Mouse (Mus musculus): Measurements from ENCODE around the gene Tigar. TPM values are rescaled to one million over a fixed set of nuclear protein-coding genes. Genes with fewer than 3 reads are reported as not detected.

Tigar gene
- polyA plus RNA-seq, 1 experiment from 2014 or later: 2.2 TPM

GRCm38 (mm10) chr6:127149944-127150662 lies 40.7 kb upstream of the Tigar start:
- Histone ChIP-seq H3K27me3 (no peaks in the 10 kb centered on the region), H3K4me2 (peak overlapping the region; percentile 93), H3K9ac (peak overlapping the region; percentile 85), H3K9me3 (no peaks in the 10 kb centered on the region), H3K4me3 (peak overlapping the region; percentile 80), H3K4me1 (peaks cover 72% of the 10 kb centered on the region), H3K27ac (peak overlapping the region; percentile 90), H3K36me3 (peaks cover 19% of the 10 kb centered on the region; the same call in 1 of the 2 replicates)
- WGBS: under 1% methylated on average over 38 of the region's 38 CpGs
- no peak for ATAC-seq (ENCODE audit: insufficient number of reproducible peaks, low FRiP score, low TSS enrichment, low read depth)

GRCm38 (mm10) chr6:127149303-127149943 lies 40.1 kb upstream of the Tigar start:
- H3K27ac ChIP-seq: peak overlapping the region; percentile 90
- H3K9ac ChIP-seq: peak overlapping the region; percentile 85
- peak overlapping the region; percentile 80 for H3K4me3 ChIP-seq
- no peaks in the 10 kb centered on the region for H3K9me3 ChIP-seq
- H3K4me2 ChIP-seq: peak overlapping the region; percentile 93
- no peaks in the 10 kb centered on the region for H3K27me3 ChIP-seq
- peaks cover 72% of the 10 kb centered on the region for H3K4me1 ChIP-seq
- peaks cover 26% of the 10 kb centered on the region for H3K36me3 ChIP-seq
- ATAC-seq (ENCODE audit: insufficient number of reproducible peaks, low FRiP score, low TSS enrichment, low read depth): no peak
- under 1% methylated on average over 30 of the region's 30 CpGs for WGBS

GRCm38 (mm10) chr6:127148526-127149302 lies 39.4 kb upstream of the Tigar start:
- Histone ChIP-seq H3K27me3 (no peaks in the 10 kb centered on the region), H3K4me2 (peak overlapping the region; percentile 93), H3K4me1 (peaks cover 72% of the 10 kb centered on the region), H3K27ac (peak overlapping the region; percentile 90), H3K9me3 (no peaks in the 10 kb centered on the region), H3K9ac (peak overlapping the region; percentile 85), H3K4me3 (peak overlapping the region; percentile 80), H3K36me3 (peaks cover 31% of the 10 kb centered on the region)
- 6% methylated on average over 20 of the region's 20 CpGs for WGBS
- no peak for ATAC-seq (ENCODE audit: insufficient number of reproducible peaks, low FRiP score, low TSS enrichment, low read depth)

GRCm38 (mm10) chr6:127147665-127148064 lies 38.3 kb upstream of the Tigar start:
- no peak overlapping the region for H3K9ac ChIP-seq
- H3K27me3 ChIP-seq: no peaks in the 10 kb centered on the region
- H3K36me3 ChIP-seq: peaks cover 38% of the 10 kb centered on the region
- no peak for ATAC-seq (ENCODE audit: insufficient number of reproducible peaks, low FRiP score, low TSS enrichment, low read depth)
- H3K4me3 ChIP-seq: peak overlapping the region; percentile 80
- under 1% methylated on average over 4 of the region's 4 CpGs for WGBS
- H3K27ac ChIP-seq: peak overlapping the region; percentile 54
- peaks cover 72% of the 10 kb centered on the region for H3K4me1 ChIP-seq
- H3K9me3 ChIP-seq: no peaks in the 10 kb centered on the region
- peak overlapping the region; percentile 93 for H3K4me2 ChIP-seq

- no peak for ATAC-seq (ENCODE audit: insufficient number of reproducible peaks, low FRiP score, low TSS enrichment, low read depth)
- peaks cover 61% of the 10 kb centered on the region for H3K4me1 ChIP-seq
- no peak overlapping the region for H3K9ac ChIP-seq
- H3K36me3 ChIP-seq: peaks cover 42% of the 10 kb centered on the region
- no peaks in the 10 kb centered on the region for H3K27me3 ChIP-seq
- H3K27ac ChIP-seq: no peak overlapping the region
- H3K9me3 ChIP-seq: no peaks in the 10 kb centered on the region
- WGBS: 76% methylated on average over 3 of the region's 3 CpGs
- H3K4me2 ChIP-seq: no peak overlapping the region
- H3K4me3 ChIP-seq: no peak overlapping the region
These were observed 37.1 kb upstream of the Tigar start for GRCm38 (mm10) chr6:127146322-127146947.

- Histone ChIP-seq H3K4me1 (peaks cover 54% of the 10 kb centered on the region), H3K4me2 (no peak overlapping the region), H3K27ac (no peak overlapping the region), H3K9me3 (no peaks in the 10 kb centered on the region), H3K4me3 (no peak overlapping the region), H3K36me3 (peaks cover 51% of the 10 kb centered on the region), H3K9ac (no peak overlapping the region), H3K27me3 (no peaks in the 10 kb centered on the region)
- ATAC-seq (ENCODE audit: insufficient number of reproducible peaks, low FRiP score, low TSS enrichment, low read depth): no peak
- 58% methylated on average over 20 of the region's 20 CpGs for WGBS
These were observed 36.3 kb upstream of the Tigar start for GRCm38 (mm10) chr6:127145464-127146190.

- 80% methylated on average over 7 of the region's 7 CpGs for WGBS
- Histone ChIP-seq H3K27me3 (no peaks in the 10 kb centered on the region), H3K4me1 (peaks cover 54% of the 10 kb centered on the region), H3K4me2 (no peak overlapping the region), H3K4me3 (no peak overlapping the region), H3K36me3 (peaks cover 70% of the 10 kb centered on the region), H3K9ac (no peak overlapping the region), H3K27ac (peak overlapping the region; percentile 18), H3K9me3 (no peaks in the 10 kb centered on the region)
- ATAC-seq (ENCODE audit: insufficient number of reproducible peaks, low FRiP score, low TSS enrichment, low read depth): no peak
These were observed 34.4 kb upstream of the Tigar start for GRCm38 (mm10) chr6:127143576-127144288.

- Histone ChIP-seq H3K4me3 (no peak overlapping the region), H3K9me3 (no peaks in the 10 kb centered on the region), H3K9ac (no peak overlapping the region), H3K27ac (peak overlapping the region; percentile 18), H3K4me2 (no peak overlapping the region), H3K27me3 (no peaks in the 10 kb centered on the region), H3K4me1 (peaks cover 49% of the 10 kb centered on the region), H3K36me3 (peaks cover 76% of the 10 kb centered on the region)
- no peak for ATAC-seq (ENCODE audit: insufficient number of reproducible peaks, low FRiP score, low TSS enrichment, low read depth)
- WGBS: 72% methylated on average over 10 of the region's 10 CpGs
These were observed 33.8 kb upstream of the Tigar start for GRCm38 (mm10) chr6:127143124-127143520.

GRCm38 (mm10) chr6:127142154-127143123 lies 33.1 kb upstream of the Tigar start:
- H3K4me2 ChIP-seq: no peak overlapping the region
- peak overlapping the region; percentile 18; the same call in 1 of the 2 replicates for H3K27ac ChIP-seq
- H3K9ac ChIP-seq: no peak overlapping the region
- no peaks in the 10 kb centered on the region for H3K9me3 ChIP-seq
- H3K4me3 ChIP-seq: no peak overlapping the region
- H3K27me3 ChIP-seq: no peaks in the 10 kb centered on the region
- H3K4me1 ChIP-seq: peaks cover 43% of the 10 kb centered on the region
- ATAC-seq (ENCODE audit: insufficient number of reproducible peaks, low FRiP score, low TSS enrichment, low read depth): no peak
- WGBS: 24% methylated on average over 9 of the region's 10 CpGs
- peaks cover 81% of the 10 kb centered on the region for H3K36me3 ChIP-seq

- Histone ChIP-seq H3K27ac (no peak overlapping the region), H3K9me3 (no peaks in the 10 kb centered on the region), H3K36me3 (peaks cover 85% of the 10 kb centered on the region), H3K9ac (no peak overlapping the region), H3K4me2 (no peak overlapping the region), H3K4me3 (no peak overlapping the region), H3K4me1 (peaks cover 14% of the 10 kb centered on the region), H3K27me3 (no peaks in the 10 kb centered on the region)
- 94% methylated on average over 11 of the region's 11 CpGs for WGBS
- ATAC-seq (ENCODE audit: insufficient number of reproducible peaks, low FRiP score, low TSS enrichment, low read depth): no peak
These were observed 29.6 kb upstream of the Tigar start for GRCm38 (mm10) chr6:127138962-127139361.

Data from limb, embryonic 15.5 days (tissue).